Mouse (Mus musculus) urinary bladder, postnatal 4 days (tissue): ENCODE results near the gene Git2.

Experiments
- DNase-seq, 2 experiments: peaks; one replicate each; pipeline ENCODE4 v3.0.0; 2021 to 2022; ENCODE audit warnings: low spot score in 2 of 2

The Git2 gene

GRCm38 (mm10) chr5:114764812-114765735 lies 10.2 kb downstream of the Git2 start:
- DNase-seq: no peak

GRCm38 (mm10) chr5:114761980-114762379 lies 13.3 kb downstream of the Git2 start:
- DNase-seq: no peak

DNA sequence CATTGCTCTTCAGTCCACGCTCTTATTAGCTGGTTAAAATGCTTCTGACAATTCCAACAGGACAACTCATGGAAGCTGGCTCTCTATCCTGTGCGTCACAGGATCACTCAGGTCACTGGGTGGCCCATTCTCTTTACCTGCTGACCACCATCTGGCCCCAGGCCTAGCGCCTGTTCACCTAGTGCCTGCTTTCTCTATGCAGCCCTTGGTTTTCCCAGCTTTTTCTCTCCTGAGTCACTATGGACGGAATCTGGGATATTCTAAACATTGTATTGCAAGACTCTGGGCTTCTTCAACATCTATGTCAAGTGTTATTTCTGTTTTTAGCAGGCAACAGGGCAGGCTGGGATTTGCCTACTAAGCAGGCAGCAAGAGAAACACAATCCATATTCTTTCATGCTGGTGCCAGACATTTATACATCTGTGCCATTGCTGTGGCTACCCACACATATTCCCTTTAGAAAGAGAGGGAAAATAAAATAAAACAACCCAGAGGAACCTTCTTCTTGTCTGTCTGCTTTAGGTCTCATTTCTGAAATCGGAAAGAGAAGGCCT lies 15.7 kb downstream of the Git2 start:
- DNase-seq: no peak

DNA sequence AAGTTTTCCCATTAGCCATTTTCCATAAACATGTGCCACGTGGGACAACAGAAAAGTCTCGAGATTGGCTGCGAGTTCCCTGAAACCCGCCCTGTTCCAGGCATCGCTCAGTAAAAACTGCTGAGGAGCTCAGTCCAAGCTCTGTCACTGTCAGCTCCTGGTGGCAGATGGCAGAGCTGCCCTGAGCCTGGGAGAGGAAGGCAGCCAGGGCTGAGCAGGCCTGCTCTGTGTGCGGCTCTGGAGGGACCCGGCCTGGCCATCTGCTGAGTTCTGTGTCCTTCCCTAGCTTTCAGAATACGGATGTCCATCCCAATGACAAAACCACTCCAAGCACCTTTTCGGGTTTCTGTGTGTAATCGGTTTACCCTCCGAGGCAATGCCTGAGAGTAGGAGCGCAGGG lies 21.9 kb downstream of the Git2 start:
- no peak for DNase-seq

DNA sequence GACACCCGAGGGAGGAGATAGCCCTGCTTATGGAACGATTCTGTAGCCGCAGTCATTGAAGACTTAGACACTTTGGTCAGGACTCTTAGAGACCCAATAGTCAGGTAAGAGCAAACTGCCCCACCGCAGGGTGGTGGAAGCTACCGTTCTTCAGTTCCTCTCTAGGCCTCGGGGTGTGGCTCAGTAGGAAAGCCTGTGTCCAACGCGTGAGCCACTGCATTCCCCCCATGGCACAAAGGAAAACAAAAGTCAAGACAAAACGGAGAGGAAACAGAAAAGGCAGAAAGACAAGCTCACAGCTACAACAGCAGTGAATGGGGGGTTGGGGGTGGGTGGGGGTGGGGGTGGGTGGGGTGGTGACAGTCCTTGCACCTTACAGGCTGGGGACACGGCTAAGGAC lies 22.9 kb downstream of the Git2 start:
- no peak for DNase-seq

DNA sequence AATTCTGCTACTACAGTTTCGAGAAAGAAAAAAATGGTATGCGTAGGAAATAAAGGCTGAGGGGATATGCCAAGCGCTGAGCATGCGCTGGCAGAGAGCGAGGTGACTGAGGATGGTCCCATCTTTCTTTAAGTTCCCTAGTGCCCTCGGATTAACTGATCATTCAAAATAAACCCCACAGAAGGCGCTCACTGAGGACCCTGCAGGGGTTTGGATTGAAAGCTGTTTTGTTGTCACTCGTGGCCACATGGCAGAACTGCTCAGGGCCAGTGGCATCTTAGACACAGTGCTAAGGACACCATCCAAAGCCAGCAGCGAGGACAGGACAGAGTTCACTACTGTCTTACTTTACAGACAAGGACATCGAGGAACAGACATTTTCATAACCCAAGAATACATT lies 25.0 kb downstream of the Git2 start:
- DNase-seq: no peak

DNA sequence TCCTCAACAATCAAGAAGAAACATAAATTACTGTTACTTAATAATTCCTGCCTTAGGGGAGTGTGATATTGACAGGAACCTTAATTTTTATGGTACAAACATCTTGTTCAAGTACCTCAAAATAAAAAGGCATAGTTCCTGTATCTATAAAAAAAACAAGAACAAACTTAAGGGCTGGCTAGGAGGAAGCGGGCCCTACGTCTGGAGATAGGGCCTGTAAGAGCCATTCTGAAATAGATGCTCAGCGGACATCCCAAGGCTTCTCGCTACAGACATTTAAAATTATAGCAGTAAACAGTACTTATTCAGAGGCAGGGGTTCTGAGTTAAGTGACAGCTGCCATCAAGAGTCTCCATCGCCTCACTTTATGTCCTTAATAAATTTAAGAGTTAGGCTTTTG lies 27.8 kb downstream of the Git2 start:
- no peak for DNase-seq

GRCm38 (mm10) chr5:114746886-114747285 lies 28.4 kb downstream of the Git2 start:
- DNase-seq: no peak

GRCm38 (mm10) chr5:114745581-114745980 lies 29.7 kb downstream of the Git2 start:
- DNase-seq: no peak

GRCm38 (mm10) chr5:114743697-114744090 lies 31.6 kb downstream of the Git2 start:
- no peak for DNase-seq

- no peak for DNase-seq
Measured at GRCm38 (mm10) chr5:114742998-114743696, 32.2 kb downstream of the Git2 start.

- DNase-seq: no peak
Measured at GRCm38 (mm10) chr5:114742572-114742971, 32.7 kb downstream of the Git2 start.

GRCm38 (mm10) chr5:114740595-114740994 lies 34.7 kb downstream of the Git2 start:
- DNase-seq: no peak

DNA sequence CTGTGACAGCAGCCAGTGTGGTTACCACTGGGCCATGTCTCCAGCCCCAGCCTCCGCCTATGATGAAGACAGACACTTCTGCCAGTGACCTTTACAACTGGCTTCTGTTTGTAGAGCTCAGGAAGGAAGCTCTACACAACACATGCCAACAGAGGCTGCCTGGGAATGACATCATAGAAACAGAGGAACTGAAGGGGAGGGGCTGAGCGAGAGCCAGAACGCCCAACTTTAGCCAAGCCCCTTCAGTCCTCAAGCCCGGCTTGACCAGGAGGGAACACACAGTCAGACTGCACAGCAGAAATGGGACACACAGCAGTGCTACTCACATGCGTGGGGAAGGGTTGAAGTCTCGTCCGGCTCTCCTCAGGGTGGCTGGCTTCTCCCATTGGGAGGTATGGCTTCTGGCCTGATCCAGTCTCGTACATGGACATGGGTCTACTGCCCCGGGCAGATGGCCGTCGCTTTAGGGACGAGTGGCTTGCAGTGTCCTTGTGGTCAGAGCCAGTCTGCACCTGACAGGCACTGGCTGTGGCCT lies 36.5 kb downstream of the Git2 start:
- no peak for DNase-seq

- DNase-seq: no peak
Measured at GRCm38 (mm10) chr5:114737090-114737887, 38.0 kb downstream of the Git2 start.

- no peak for DNase-seq
Measured at GRCm38 (mm10) chr5:114733606-114734005, 41.7 kb downstream of the Git2 start.

DNA sequence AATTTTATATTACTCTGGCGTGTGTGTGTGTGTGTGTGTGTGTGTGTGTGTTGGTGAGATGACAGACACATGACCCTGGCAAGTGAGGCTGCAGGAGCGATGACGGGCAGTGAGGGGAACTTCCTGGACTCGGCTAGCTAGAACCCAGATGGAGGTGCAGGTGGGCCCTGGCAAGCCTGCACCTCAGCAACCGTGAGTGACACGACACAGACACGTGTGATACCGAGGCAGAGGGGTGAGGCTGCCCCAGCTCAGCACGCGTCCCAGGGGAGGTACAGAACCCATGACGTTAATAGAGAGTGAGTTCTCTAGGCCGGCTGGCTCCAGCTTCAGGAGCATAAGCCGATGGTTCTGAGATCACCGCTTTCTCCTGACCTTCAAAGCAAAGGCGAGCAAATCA lies 43.3 kb downstream of the Git2 start:
- DNase-seq: no peak

GRCm38 (mm10) chr5:114731498-114731897 lies 43.8 kb downstream of the Git2 start:
- no peak for DNase-seq

GRCm38 (mm10) chr5:114730129-114730528 lies 45.2 kb downstream of the Git2 start:
- DNase-seq: no peak

- peak in 1 of 2 experiments; percentile 50 for DNase-seq
Measured at GRCm38 (mm10) chr5:114728160-114728559, 47.2 kb downstream of the Git2 start.

DNA sequence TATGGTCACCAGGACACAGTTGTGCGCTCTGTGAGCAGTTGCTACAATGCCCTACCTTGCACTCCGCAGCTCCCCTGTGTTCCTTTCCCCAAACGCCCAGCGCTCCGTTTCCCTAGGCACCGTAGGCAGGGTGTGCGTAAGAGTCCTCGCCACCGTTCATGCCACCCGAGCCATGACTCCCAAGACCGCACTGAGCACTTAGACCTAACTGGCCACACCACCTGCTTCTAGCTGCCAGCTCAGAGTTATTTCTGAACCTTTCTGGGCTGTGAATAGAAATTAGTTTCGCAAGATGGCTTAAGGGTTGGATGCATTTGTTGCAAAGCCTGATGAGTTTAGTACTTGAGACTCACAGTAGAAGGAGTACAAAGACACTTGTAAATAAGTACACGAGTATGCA lies 52.5 kb downstream of the Git2 start:
- DNase-seq: no peak

- DNase-seq: no peak
Measured at GRCm38 (mm10) chr5:114721969-114722368, 53.3 kb downstream of the Git2 start.
